Mouse (Mus musculus) forebrain, embryonic 16.5 days (tissue): ENCODE data around the gene Ppox. TPM values are rescaled to one million over a fixed set of nuclear protein-coding genes. Genes with fewer than 3 reads are reported as not detected.

Experiments used
- ATAC-seq: fragments of 200-750 bp; cut with Nextera tagmentation; 2 replicates; pipeline ENCODE4 v1.8.0; 2017; ENCODE audit warnings: mild to moderate bottlenecking, moderate library complexity
- H3K27ac ChIP-seq: fragments of 300-500 bp; sonication (generic); 2 replicates; pipeline ENCODE4 v1.5.1; 2014; ENCODE audit warnings: low read length, control low read depth
- H3K27me3 ChIP-seq: fragments of 300-500 bp; sonication (generic); replicated peaks from 2 replicates; pipeline ENCODE4 v1.6.1; 2014; ENCODE audit warnings: low read length; ENCODE audit not compliant: control insufficient read depth, insufficient read depth
- H3K36me3 ChIP-seq: fragments of 300-500 bp; sonication (generic); 2 replicates; pipeline ENCODE4 v1.6.1; 2014; ENCODE audit not compliant: control insufficient read depth, insufficient read depth
- H3K4me1 ChIP-seq: fragments of 300-500 bp; sonication (generic); replicated peaks from 2 replicates; pipeline ENCODE4 v1.6.1; 2014; ENCODE audit warnings: low read length; ENCODE audit not compliant: control insufficient read depth, insufficient read depth
- H3K4me2 ChIP-seq: fragments of 300-500 bp; sonication (generic); 2 replicates; pipeline ENCODE4 v1.6.1; 2014; ENCODE audit warnings: mild to moderate bottlenecking, low read length, control low read depth
- H3K4me3 ChIP-seq: fragments of 300-500 bp; sonication (generic); replicated peaks from 2 replicates; pipeline ENCODE4 v1.5.1; 2014; ENCODE audit warnings: mild to moderate bottlenecking, low read length, control low read depth
- H3K9ac ChIP-seq: fragments of 300-500 bp; sonication (generic); replicated peaks from 2 replicates; pipeline ENCODE4 v1.6.1; 2014; ENCODE audit warnings: low read depth, low read length, control low read depth
- H3K9me3 ChIP-seq: fragments of 300-500 bp; sonication (generic); 2 replicates; pipeline ENCODE4 v1.6.1; 2016; ENCODE audit warnings: low read length; ENCODE audit not compliant: control insufficient read depth
- WGBS: fragments of 180-500 bp; shearing (Covaris S2); extraction: QIAGEN DNeasy Blood & Tissue Kit; methylation state at CpG from one replicate; pipeline ENCODE4 v1.1.7; 2014; 5-methylcytosine and 5-hydroxymethylcytosine counted together
- polyA plus RNA-seq: library from polyadenylated mRNA; unstranded; fragments of >200 nt; fragmentation: Nextera tagmentation; extraction: Ambion mirVana; gene quantifications from 2 replicates; pipeline ENCODE4 v1.2.1, GENCODE M21; 2015

Ppox gene
- polyA plus RNA-seq, 1 experiment from 2014 or later, result 49.2 TPM

GRCm38 (mm10) chr1:171231844-171232243 is 49.1 kb downstream of the Ppox start:
- H3K4me1 ChIP-seq, result no peaks in the 10 kb centered on the region
- H3K36me3 ChIP-seq, result peaks cover 8% of the 10 kb centered on the region; the same call in 1 of the 2 replicates
- WGBS, result 72% methylated on average over 4 of the region's 4 CpGs
- no peak overlapping the region for H3K9ac ChIP-seq
- H3K27me3 ChIP-seq, result no peaks in the 10 kb centered on the region
- no peak overlapping the region for H3K27ac ChIP-seq
- H3K4me2 ChIP-seq, result no peak overlapping the region
- no peak overlapping the region for H3K4me3 ChIP-seq
- H3K9me3 ChIP-seq, result no peaks in the 10 kb centered on the region
- ATAC-seq, result no peak

- Histone ChIP-seq H3K4me1 (no peaks in the 10 kb centered on the region), H3K27me3 (no peaks in the 10 kb centered on the region), H3K4me2 (no peak overlapping the region), H3K9me3 (no peaks in the 10 kb centered on the region), H3K36me3 (peaks cover 2% of the 10 kb centered on the region; the same call in 1 of the 2 replicates), H3K4me3 (no peak overlapping the region), H3K9ac (no peak overlapping the region), H3K27ac (no peak overlapping the region)
- ATAC-seq, result no peak
- 28% methylated on average over 3 of the region's 3 CpGs for WGBS
Observed at GRCm38 (mm10) chr1:171230215-171230614, 50.8 kb downstream of the Ppox start.

DNA sequence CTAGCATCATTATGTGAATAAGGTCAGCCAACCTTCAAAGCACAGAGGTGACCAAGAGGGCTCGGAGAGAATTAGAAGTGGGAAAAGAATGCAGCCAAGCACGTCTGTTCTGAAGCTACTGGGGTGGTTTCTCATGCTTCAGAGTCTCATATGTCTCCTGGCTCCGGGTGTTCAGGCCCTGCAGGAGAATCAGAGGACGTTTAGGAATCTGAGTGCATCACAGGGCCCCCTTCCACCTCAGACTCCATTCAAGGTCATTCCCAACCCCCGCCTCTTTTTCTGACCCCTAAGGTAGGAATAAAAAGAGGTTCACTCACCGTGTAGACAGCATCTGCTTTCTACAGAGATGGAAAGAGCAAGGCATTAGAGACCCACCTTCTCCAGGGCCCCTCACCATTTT is 51.2 kb downstream of the Ppox start:
- Histone ChIP-seq H3K36me3 (peaks cover 2% of the 10 kb centered on the region; the same call in 1 of the 2 replicates), H3K27ac (no peak overlapping the region), H3K27me3 (no peaks in the 10 kb centered on the region), H3K9ac (no peak overlapping the region), H3K9me3 (no peaks in the 10 kb centered on the region), H3K4me3 (no peak overlapping the region), H3K4me1 (no peaks in the 10 kb centered on the region), H3K4me2 (no peak overlapping the region)
- WGBS, result 43% methylated on average over 6 of the region's 6 CpGs
- ATAC-seq, result no peak

DNA sequence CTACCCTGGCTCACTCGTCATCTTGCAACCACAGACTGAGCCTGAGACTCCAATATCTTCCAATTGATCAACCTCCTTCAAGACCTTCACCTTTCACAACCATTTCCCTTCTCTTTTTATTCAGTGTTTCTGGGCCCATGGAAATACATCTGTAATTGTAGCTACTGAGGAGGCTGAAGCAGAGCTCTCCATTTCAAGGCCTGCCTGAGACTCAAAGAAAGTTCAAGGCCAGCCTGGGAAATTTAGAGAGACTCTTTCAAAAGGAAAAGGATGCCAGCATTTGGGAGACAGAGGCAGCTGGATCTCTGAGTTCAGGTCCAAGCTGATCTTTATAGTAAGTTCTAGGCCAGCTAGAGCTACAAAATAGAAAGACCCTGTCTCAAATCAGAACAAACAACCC is 53.1 kb downstream of the Ppox start:
- H3K4me2 ChIP-seq, result no peak overlapping the region
- 0 out of 2 replicates have a peak, but pooled peaks cover 2% of the 10 kb centered on the region for H3K4me1 ChIP-seq
- no peaks in the 10 kb centered on the region for H3K9me3 ChIP-seq
- ATAC-seq, result no peak
- H3K9ac ChIP-seq, result no peak overlapping the region
- H3K36me3 ChIP-seq, result no peaks in the 10 kb centered on the region
- no peak overlapping the region for H3K4me3 ChIP-seq
- H3K27ac ChIP-seq, result no peak overlapping the region
- no peaks in the 10 kb centered on the region for H3K27me3 ChIP-seq
- WGBS, result 84% methylated on average over 1 of the region's 1 CpGs

GRCm38 (mm10) chr1:171226780-171227179 is 54.2 kb downstream of the Ppox start:
- H3K9ac ChIP-seq, result no peak overlapping the region

More at GRCm38 (mm10) chr1:171226780-171227179, 54.2 kb downstream of the Ppox start:
- 29% methylated on average over 4 of the region's 4 CpGs for WGBS
- H3K27ac ChIP-seq, result no peak overlapping the region
- H3K27me3 ChIP-seq, result no peaks in the 10 kb centered on the region
- no peaks in the 10 kb centered on the region for H3K9me3 ChIP-seq
- no peaks in the 10 kb centered on the region for H3K36me3 ChIP-seq
- no peak overlapping the region for H3K4me2 ChIP-seq
- H3K4me1 ChIP-seq, result peaks cover 4% of the 10 kb centered on the region; the same call in 1 of the 2 replicates
- ATAC-seq, result no peak
- no peak overlapping the region for H3K4me3 ChIP-seq

Other genes with a start within 250 kb of the Ppox start
- 6.7 and 7.6 TPM in 2 replicates for gene Fcgr3, start 216.3 kb downstream of the Ppox start, polyA plus RNA-seq
- 5.3 and 6.4 TPM in 2 replicates for gene Cfap126, start 167.3 kb downstream of the Ppox start, polyA plus RNA-seq
- 206 and 226 TPM in 2 replicates for gene Sdhc, start 130.6 kb downstream of the Ppox start, polyA plus RNA-seq
- not detected in 2 replicates for gene Mpz, start 130.5 kb downstream of the Ppox start, polyA plus RNA-seq
- 7.1 and 7.9 TPM in 2 replicates for gene Pcp4l1, start 84.9 kb downstream of the Ppox start, polyA plus RNA-seq
- 0.29 and 0.48 TPM in 2 replicates for gene Nr1i3, start 67.2 kb downstream of the Ppox start, polyA plus RNA-seq
- 47.7 and 54.8 TPM in 2 replicates for gene Tomm40l, start 58.7 kb downstream of the Ppox start, polyA plus RNA-seq
- 1.4 and 2.3 TPM in 2 replicates for gene Apoa2, start 56.1 kb downstream of the Ppox start, polyA plus RNA-seq
- 15.7 and 17.6 TPM in 2 replicates for gene Fcer1g, start 46.8 kb downstream of the Ppox start, polyA plus RNA-seq
- gene Adamts4, start 30.8 kb downstream of the Ppox start, polyA plus RNA-seq, result 7.2 and 7.6 TPM in 2 replicates
- gene Ndufs2, start 29.8 kb downstream of the Ppox start, polyA plus RNA-seq, result 212 and 232 TPM in 2 replicates
- 111 and 114 TPM in 2 replicates for gene B4galt3, start 10.9 kb downstream of the Ppox start, polyA plus RNA-seq
- gene Usp21, start 6.8 kb upstream of the Ppox start, polyA plus RNA-seq, result 126 and 130 TPM in 2 replicates
- 93.5 and 102 TPM in 2 replicates for gene Ufc1, start 13.8 kb upstream of the Ppox start, polyA plus RNA-seq
- gene Dedd, start 48.0 kb upstream of the Ppox start, polyA plus RNA-seq, result 55.5 and 61.7 TPM in 2 replicates
- gene Nit1, start 64.5 kb upstream of the Ppox start, polyA plus RNA-seq, result 55.7 and 62.7 TPM in 2 replicates
- gene Pfdn2, start 64.5 kb upstream of the Ppox start, polyA plus RNA-seq, result 118 and 156 TPM in 2 replicates
- gene Klhdc9, start 79.6 kb upstream of the Ppox start, polyA plus RNA-seq, result 2.7 and 3.1 TPM in 2 replicates
- 0.67 and 1.1 TPM in 2 replicates for gene Nectin4, start 88.9 kb upstream of the Ppox start, polyA plus RNA-seq
- 0.48 and 0.81 TPM in 2 replicates for gene Arhgap30, start 107.8 kb upstream of the Ppox start, polyA plus RNA-seq
- gene Usf1, start 130.1 kb upstream of the Ppox start, polyA plus RNA-seq, result 207 and 226 TPM in 2 replicates
- 10.1 and 11.4 TPM in 2 replicates for gene Tstd1, start 137.7 kb upstream of the Ppox start, polyA plus RNA-seq
- 7.8 and 10.2 TPM in 2 replicates for gene F11r, start 156.3 kb upstream of the Ppox start, polyA plus RNA-seq
- 32.6 and 33.2 TPM in 2 replicates for gene Alyref2, start 222.3 kb upstream of the Ppox start, polyA plus RNA-seq